Mouse (Mus musculus) retina, embryonic 14.5 days (tissue): ENCODE measurements at regions not wholly inside any gene's neighbourhood (a gene's known extent, or its start where the extent isn't known, plus 50 kb on each side); places are given as distances from the start of the nearest gene placed in this dataset.

Experiments used
- DNase-seq: peaks from one replicate; pipeline ENCODE4 v3.0.0-alpha.2; 2015; ENCODE audit warnings: low spot score

- no peak for DNase-seq
Measured at GRCm38 (mm10) chr15:36919209-36919608, 88.4 kb downstream of the Zfp706 start.

DNA sequence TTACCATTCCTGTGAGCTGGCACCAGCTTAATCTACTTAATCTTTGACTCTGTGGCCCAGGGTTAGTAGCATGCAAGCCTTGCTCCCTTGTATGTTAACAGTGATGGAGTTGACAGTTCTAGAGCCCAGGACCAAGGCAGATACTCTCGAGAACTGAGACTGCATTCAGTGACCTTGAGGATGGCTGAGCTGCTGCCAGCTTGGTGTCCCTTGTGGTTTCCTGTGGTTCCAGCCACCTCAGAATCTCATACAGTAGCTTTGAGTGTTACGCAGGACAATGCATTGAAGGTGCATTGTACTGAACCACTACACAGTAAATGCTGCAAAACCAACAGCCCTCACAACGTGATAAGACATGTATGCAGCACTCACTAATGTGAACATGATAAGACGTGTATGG lies 90.6 kb downstream of the Zfp706 start:
- no peak for DNase-seq

DNA sequence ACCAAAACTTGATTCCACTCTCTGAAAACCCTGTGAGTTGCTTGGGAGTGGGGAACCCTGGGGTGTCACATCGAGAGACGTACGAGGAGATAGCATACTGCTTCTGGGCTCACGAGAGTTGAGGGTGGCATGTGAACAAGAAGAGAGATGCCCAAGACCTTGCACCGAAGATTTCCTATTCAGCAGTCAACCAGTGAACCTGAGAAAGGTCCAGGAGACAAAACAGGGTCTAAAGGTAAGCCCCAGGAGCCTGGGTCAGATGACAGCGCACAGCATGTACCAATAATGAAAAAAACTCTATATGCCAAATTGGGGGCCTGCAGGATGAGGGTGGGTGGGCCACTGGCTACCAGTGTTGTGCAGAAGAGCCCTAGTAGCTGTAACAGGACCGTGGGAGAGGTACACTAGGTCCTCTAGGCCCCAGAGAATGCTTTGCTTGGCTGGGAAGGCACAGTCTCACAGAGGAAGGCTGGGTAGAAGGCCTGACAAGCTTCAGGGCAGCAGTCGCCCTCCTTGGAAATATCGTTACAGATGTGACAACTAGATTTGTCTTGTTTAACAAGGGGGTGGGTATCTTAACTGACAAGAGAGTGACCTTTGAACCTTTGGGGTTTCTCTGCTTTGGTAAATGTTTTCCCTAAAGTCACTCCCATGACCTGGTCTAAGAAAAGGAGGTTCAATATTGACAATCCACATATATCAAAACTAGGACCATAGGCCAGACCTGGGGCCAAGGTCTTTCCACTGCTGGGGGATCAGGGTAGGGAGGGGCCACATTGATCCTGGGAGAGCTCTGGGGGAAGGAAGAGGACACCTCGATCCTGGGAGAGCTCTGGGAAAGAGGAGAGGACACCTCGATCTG lies 93.1 kb downstream of the Zfp706 start:
- DNase-seq = no peak

- no peak for DNase-seq
Measured at GRCm38 (mm10) chr15:36913308-36913707, 94.3 kb downstream of the Zfp706 start.

GRCm38 (mm10) chr15:36910272-36910671 lies 97.3 kb downstream of the Zfp706 start:
- no peak for DNase-seq

DNA sequence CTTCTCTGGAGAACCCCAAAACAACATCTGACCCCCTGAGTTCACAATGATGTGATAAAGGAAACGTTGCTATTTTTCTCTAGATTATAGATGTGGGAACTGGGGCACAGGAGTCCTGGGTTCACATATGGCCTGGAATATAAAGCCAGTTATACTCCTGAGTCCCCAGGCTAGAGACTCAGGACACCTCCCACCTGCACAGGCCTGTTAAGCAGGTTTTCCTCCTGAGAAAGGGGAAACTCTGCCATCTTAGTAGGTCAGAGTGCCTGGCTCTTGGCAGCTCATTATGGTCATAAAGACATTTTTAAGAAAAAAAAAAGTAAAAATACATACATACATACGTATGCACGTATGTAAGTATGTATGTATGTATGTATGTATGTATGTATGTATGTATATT lies 98.1 kb downstream of the Zfp706 start:
- DNase-seq = no peak

- DNase-seq = no peak
Measured at GRCm38 (mm10) chr15:36906789-36907188, 100.8 kb downstream of the Zfp706 start.

- DNase-seq = no peak
Measured at GRCm38 (mm10) chr15:36906052-36906451, 101.5 kb downstream of the Zfp706 start.

- DNase-seq = no peak
Measured at GRCm38 (mm10) chr15:36903922-36904321, 103.7 kb downstream of the Zfp706 start.

DNA sequence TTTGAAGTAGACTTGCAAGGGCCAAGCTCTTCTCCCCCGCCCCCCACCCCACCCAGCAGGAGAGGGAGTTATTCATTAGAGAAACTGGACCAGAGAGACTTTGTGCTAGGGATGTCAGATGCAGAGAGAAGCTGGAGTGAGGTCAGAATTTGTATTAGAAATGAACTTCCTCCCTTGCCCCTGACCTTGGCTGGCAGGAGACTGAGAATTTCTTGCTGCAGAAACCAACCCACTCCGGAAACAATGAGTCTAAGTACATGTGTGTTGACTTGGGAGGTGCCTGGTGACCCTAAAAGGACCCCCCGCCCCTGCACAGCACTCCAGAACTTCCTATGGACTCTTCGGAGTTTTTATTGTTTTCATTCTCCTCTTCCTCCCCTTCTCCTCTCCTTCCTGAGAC lies 104.3 kb downstream of the Zfp706 start:
- DNase-seq = no peak

- peak; percentile 81 for DNase-seq
Measured at GRCm38 (mm10) chr15:36901830-36902285, 105.7 kb downstream of the Zfp706 start.

- no peak for DNase-seq
Measured at GRCm38 (mm10) chr15:36901350-36901749, 106.2 kb downstream of the Zfp706 start.

DNA sequence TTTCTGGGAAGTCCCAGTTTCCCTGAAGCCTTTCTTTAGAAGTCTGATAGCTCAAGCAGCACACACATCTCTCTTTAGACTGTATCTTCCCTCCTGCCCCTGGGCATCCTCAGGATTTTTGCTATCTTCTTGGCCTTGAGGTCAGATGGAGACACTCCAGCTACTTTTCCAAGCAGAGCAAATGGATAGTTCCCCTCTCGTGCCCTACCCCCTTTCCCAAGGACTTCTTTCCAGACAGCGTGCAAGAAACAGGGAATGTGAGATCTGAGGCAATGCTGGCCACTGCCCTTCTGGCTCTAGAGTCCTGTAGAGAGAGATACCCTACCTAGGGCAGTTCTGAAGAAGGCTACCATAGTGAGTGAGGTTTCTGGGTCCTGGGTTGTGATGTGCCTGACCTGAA lies 106.6 kb downstream of the Zfp706 start:
- no peak for DNase-seq

DNA sequence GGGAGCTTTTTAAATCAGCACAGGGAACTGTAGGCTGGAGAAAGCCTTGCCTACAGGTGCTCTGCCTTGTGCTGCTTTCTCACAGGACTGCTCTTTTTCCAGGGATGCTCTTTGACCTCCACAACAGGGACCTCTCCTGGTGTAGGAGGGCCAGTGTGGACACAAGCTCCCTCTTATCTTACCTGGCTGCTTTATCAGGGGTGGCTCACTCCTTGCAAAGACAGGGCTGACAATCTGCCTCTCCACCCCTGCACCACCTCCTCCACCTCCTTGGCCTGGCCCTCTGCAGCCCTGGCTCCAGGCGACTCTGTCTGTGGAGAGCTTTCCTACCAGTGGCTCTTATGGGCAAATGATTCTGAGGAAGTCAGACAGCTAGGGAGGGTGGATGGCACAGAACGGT lies 107.7 kb downstream of the Zfp706 start:
- no peak for DNase-seq

DNA sequence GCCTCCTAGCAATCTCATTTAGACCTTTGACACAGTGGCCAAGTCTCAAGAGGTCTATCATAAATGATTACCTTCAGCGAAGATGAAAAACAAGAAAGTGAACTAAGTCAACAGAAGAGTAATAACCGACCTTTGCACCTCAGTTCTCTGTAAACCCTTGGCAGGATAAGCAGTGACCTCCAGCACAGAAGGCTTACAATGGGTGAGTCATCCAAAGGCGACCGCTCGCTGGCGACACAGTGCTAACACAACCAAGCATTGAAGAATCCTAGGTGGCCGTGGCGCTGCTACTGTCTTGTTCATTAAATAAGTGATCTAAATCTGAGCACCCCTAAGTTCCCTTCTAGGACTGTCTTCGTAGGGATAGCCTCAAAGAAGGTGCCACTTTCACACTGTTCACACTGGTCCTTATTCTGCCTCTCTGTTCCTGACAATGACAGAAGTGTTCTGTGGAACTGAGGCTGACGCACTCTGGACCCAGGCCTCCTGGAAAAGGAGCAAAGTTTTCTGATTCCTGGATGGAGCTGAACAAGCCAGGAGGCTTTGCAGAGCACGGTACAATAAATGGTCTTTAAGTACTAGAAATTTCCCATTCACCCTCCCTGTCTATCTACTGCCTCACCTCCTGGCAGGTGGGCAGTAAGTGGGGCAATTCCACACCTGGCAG lies 108.6 kb downstream of the Zfp706 start:
- DNase-seq = no peak

DNA sequence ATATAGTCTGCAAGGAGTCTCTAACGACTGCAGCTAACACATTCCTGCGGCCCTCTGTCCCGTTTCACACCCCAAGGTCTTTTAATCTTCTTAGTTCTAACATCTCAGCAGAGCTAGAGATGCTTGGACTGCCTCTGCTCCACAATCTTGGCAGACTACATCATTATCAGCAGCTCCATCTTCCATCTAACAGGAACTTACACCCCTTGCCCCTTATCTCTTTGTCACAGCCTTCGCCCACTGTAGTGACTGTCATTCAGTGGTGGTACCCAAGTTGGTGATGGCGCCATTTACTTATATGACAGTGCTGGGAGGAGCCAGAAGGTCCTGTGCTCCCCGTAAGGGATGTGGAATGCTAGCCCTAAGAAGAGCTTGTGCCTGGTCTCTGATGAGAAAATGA lies 109.2 kb downstream of the Zfp706 start:
- no peak for DNase-seq

GRCm38 (mm10) chr15:36896265-36896664 lies 111.3 kb downstream of the Zfp706 start:
- DNase-seq = no peak

DNA sequence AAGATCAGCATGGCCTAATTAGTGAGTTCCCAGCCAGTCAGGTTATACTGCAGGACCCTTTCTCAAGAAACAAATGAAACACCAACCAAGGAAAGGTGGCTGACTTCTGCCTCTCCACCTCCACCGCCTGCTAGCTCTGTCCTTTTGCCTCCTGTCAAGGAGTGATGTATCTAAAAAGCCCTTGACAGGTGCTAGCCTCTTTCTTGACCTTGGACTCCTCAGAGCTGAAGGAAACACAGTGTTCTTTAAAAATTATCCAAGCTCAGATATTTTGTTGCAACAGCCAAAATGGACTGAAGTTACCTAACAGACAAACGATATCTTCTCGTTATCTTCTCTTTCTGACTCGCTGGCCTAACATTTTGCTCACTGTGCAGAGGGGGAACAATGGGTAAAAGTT lies 112.5 kb downstream of the Zfp706 start:
- DNase-seq = no peak

DNA sequence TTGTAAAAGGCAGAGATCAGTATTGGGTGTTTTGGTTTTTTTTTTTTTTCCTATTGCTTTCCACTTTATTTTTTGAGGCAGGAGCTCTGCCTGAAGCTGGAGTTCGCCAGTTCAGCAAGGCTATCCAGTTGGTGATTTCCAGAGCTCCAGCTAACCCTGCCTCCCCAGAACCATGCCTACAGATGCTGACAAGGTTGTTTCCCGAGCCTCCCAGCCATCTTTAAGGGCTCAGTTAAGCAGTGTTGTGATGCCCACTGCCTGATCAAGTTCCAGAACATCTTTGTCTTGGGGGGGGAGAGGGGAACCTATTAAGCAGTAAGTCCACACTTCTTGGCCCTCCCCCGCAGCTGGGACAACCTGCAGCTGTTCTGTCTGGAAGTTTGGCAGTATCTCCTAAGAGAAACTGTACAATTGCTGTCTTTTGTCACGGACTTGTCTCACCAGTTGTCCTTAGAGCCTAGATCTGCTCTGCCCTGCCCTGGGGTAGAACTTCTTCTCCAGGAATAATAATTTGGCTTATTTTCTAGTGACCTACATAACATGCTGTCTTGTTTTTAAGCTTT lies 114.1 kb downstream of the Zfp706 start:
- DNase-seq = no peak

DNA sequence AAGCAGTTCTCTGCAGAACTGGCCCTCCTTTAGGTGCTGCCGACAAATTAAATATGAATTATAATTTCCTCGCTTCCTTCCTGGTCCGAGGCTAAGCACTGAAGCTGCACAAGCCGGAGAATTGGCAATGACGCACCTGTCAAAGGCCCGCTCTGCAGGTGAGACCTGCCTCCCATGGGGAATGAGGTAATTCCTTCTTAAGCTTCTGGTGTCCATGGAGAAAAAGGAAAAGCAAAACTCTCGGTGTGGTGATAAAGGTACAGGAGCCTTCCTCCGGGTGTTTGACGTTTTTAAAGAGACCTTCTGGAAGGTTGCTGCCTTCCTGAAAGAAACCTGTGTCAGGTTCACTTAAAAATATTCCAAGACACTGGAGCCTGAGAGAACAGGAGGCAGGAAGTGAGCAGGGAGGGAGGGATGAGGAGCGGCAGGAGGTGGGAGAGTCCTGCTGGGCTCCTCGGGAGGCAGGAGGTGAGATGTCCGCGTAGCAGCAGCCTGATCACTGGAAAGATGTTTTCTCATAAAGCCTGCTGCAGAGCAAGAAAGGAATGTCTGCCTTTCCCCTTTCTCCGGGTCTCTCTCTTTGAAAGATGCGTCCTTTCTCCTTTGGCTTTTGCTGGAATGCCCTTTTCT lies 114.9 kb downstream of the Zfp706 start:
- no peak for DNase-seq

GRCm38 (mm10) chr15:36891851-36892250 lies 115.7 kb downstream of the Zfp706 start:
- DNase-seq = no peak

- no peak for DNase-seq
Measured at GRCm38 (mm10) chr15:36891296-36891695, 116.3 kb downstream of the Zfp706 start.

- DNase-seq = no peak
Measured at GRCm38 (mm10) chr15:36889072-36889471, 118.5 kb downstream of the Zfp706 start.
